Mouse (Mus musculus): Measurements from ENCODE around the gene Atp8a1. TPM values are rescaled to one million over a fixed set of nuclear protein-coding genes. Genes with fewer than 3 reads are reported as not detected.
"Not testable (repeated sequence)": the region's sequence is repeated elsewhere in the genome, so short reads cannot be mapped to it uniquely, and the experiment has no call there.

Gene Atp8a1
- polyA plus RNA-seq, 1 experiment from 2014 or later = 8.1 TPM

DNA sequence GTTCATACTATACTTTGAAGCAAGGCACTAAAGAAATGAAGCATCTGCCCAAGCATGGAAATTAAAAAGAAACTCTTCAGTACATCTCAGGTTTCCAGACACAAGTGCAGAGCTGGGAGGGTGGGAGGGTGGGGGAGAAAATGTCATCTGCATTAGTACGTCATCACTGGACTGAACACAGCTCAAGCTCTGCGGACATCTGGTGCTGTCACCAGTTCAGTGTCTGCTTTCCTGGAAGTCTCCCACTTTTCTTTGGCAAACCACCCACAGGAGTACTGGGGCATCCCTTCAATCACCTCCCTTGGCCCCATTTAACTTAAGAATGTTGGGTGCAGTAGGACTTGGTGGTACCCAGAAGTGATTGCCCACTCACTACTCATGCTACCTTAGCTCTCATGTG lies 22.6 kb downstream of the Atp8a1 start:
- Histone ChIP-seq H3K9ac (no peak overlapping the region), H3K36me3 (no peaks in the 10 kb centered on the region), H3K4me2 (replicated peaks) (no peak overlapping the region), H3K4me1 (no peaks in the 10 kb centered on the region), H3K27me3 (no peaks in the 10 kb centered on the region), H3K4me3 (replicated peaks) (no peak overlapping the region), H3K9me3 (replicated peaks) (no peaks in the 10 kb centered on the region), H3K27ac (replicated peaks) (no peak overlapping the region)
- 67% methylated on average over 2 of the region's 2 CpGs for WGBS
- ATAC-seq (ENCODE audit: insufficient number of reproducible peaks, low FRiP score, low TSS enrichment, low read depth) = no peak

DNA sequence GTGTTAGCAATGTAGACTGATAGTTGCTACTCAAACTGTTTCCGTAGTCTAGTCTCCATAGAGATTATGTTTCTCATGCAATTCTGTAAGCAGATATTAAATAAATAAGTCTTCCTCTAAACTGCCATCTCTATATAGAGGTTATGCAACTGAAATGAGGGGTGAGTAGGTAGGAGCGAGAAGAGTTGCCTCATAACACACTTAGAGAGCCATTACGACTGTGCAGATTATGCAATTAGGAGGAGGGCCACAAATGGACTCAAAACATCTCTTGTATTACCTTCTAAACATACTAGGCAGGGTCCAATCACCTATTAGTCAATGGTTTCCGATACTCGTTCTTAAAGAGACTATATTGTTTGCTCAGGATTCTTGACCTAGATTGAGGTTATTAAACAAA lies 23.5 kb downstream of the Atp8a1 start:
- Histone ChIP-seq H3K4me3 (replicated peaks) (no peak overlapping the region), H3K4me1 (no peaks in the 10 kb centered on the region), H3K9me3 (replicated peaks) (no peaks in the 10 kb centered on the region), H3K4me2 (replicated peaks) (no peak overlapping the region), H3K36me3 (no peaks in the 10 kb centered on the region), H3K27me3 (no peaks in the 10 kb centered on the region), H3K27ac (replicated peaks) (no peak overlapping the region), H3K9ac (no peak overlapping the region)
- ATAC-seq (ENCODE audit: insufficient number of reproducible peaks, low FRiP score, low TSS enrichment, low read depth) = no peak
- 80% methylated on average over 5 of the region's 5 CpGs for WGBS

DNA sequence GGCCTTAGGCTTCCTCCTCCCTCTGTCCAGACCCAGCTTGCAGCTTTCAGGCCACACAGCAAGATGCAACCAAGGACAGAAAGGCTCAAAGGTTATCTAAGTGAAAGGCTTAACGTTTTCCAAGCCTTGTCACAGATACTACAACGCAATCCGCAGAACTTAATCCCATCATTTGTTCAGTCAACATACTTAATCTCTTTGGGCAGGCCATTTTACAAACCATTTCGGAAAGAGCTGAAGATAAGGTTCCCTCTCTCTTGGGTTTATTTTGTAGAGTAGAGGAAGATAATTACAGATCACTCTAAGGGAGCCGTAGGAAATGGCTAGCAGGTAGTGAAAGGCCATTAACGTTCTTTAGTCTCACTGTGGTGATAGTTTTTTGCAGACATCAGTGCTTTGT lies 24.6 kb downstream of the Atp8a1 start:
- WGBS = 61% methylated on average over 6 of the region's 6 CpGs
- H3K9me3 ChIP-seq (replicated peaks) = no peaks in the 10 kb centered on the region
- no peak overlapping the region for H3K9ac ChIP-seq
- H3K4me1 ChIP-seq = no peaks in the 10 kb centered on the region
- H3K4me3 ChIP-seq (replicated peaks) = no peak overlapping the region
- no peak overlapping the region for H3K27ac ChIP-seq (replicated peaks)
- no peaks in the 10 kb centered on the region for H3K36me3 ChIP-seq
- no peak overlapping the region for H3K4me2 ChIP-seq (replicated peaks)
- no peak for ATAC-seq (ENCODE audit: insufficient number of reproducible peaks, low FRiP score, low TSS enrichment, low read depth)
- no peaks in the 10 kb centered on the region for H3K27me3 ChIP-seq

DNA sequence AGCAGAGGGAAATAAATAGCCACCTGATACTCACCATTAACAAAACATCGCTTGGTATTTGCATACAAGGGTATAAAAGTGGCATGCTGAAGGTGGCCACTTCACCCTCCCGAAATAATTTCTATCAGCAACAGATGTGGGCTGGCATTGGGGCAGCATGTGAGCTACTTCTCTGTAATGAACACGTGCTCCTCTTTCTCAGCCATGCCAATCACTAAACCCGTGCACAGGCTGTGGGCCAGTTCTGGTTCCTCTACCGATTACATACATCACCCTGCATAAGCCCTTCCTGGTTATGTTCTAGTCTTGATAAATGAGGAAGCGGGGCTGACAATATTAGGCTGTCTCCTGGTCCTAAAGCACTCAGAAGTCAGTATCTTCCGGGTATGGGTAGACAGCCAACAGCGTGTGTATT lies 25.2 kb downstream of the Atp8a1 start:
- H3K36me3 ChIP-seq = no peaks in the 10 kb centered on the region
- no peak overlapping the region for H3K4me3 ChIP-seq (replicated peaks)
- H3K27me3 ChIP-seq = no peaks in the 10 kb centered on the region
- H3K9me3 ChIP-seq (replicated peaks) = no peaks in the 10 kb centered on the region
- H3K27ac ChIP-seq (replicated peaks) = no peak overlapping the region
- no peak overlapping the region for H3K4me2 ChIP-seq (replicated peaks)
- H3K9ac ChIP-seq = no peak overlapping the region
- no peaks in the 10 kb centered on the region for H3K4me1 ChIP-seq
- WGBS = 76% methylated on average over 8 of the region's 8 CpGs
- ATAC-seq (ENCODE audit: insufficient number of reproducible peaks, low FRiP score, low TSS enrichment, low read depth) = no peak

DNA sequence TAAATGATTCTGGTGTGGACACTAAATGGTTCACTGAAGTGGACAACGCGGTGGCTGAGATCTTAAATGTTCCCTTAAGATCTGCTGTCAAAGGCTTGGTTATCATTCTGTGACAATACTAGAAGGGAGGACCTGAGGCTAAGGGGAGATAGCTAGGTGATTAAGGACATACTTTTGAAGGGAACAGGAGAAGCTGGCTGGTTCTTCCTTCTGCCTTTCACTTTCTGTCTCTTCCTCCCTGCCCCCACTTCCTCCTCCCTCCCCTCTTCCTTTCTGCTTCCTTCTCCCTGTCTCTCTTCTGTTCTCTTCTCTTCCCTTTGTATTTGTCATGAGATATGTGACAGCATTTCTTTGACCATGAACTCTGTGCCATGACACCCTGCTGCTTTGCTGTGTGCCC lies 26.0 kb downstream of the Atp8a1 start:
- Histone ChIP-seq H3K27me3 (no peaks in the 10 kb centered on the region), H3K27ac (replicated peaks) (no peak overlapping the region), H3K9ac (no peak overlapping the region), H3K36me3 (no peaks in the 10 kb centered on the region), H3K4me1 (no peaks in the 10 kb centered on the region), H3K4me2 (replicated peaks) (no peak overlapping the region), H3K4me3 (replicated peaks) (no peak overlapping the region), H3K9me3 (replicated peaks) (no peaks in the 10 kb centered on the region)
- no peak for ATAC-seq (ENCODE audit: insufficient number of reproducible peaks, low FRiP score, low TSS enrichment, low read depth)
- 94% methylated on average over 2 of the region's 2 CpGs for WGBS

DNA sequence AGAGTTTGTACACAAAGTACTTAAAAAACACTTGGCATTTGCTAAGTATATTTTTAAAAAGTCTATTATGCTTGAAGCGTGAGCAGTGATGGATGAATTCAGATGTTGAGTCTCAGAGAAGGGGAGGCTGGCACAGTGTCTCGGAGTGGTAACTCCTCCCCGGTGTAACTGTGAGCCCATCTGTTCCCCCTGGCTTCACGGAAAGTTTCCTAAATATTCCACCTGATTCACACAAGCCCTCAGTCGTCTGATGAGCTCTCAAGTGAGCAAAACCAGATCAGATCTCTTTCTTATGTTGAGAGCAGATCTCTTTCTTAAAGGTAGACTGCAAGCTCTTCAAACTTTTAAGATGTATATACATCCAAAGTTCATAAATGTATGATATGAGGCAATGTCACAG lies 27.8 kb downstream of the Atp8a1 start:
- no peak for ATAC-seq (ENCODE audit: insufficient number of reproducible peaks, low FRiP score, low TSS enrichment, low read depth)
- Histone ChIP-seq H3K9ac (no peak overlapping the region), H3K27me3 (no peaks in the 10 kb centered on the region), H3K4me2 (replicated peaks) (no peak overlapping the region), H3K36me3 (no peaks in the 10 kb centered on the region), H3K9me3 (replicated peaks) (no peaks in the 10 kb centered on the region), H3K27ac (replicated peaks) (no peak overlapping the region), H3K4me3 (replicated peaks) (no peak overlapping the region), H3K4me1 (no peaks in the 10 kb centered on the region)
- 67% methylated on average over 5 of the region's 5 CpGs for WGBS

DNA sequence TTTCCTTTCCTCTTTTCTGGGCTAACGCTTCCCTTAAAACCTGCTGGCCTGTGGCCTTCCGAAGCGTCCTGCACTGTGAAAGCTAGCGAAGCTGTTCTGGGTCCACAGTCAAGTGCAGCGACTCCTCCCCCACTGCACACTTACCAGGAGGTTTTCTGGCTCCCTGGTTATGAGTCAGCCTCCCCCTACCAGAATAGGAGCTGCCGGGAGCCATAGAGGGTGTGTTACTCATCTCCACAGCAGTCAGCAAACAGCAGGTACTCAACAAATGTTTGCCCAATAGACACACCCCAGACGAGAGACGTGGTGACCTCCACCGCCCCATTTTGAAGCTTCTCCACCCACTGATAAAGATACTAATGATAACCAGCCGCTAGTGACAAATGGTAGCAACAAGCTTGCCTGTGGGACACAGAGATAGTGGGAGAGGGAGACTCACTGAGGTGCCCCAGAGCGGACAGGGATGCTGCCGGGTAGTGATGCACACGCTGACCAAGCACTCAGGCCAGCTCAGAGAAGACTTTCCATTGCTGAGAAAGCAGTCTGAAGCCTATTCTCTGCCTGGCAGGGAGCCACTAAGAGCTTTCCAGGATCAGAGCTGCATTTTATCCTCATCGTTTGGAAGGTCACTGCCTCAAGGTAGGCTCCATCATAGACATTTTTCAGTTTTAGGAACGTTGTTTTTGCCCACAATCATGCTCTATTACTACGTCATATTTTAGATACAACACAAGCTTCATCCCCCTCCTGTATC lies 31.5 kb downstream of the Atp8a1 start:
- H3K27ac ChIP-seq (replicated peaks) = no peak overlapping the region
- no peak overlapping the region for H3K9ac ChIP-seq
- no peaks in the 10 kb centered on the region for H3K27me3 ChIP-seq
- H3K9me3 ChIP-seq (replicated peaks) = no peaks in the 10 kb centered on the region
- H3K36me3 ChIP-seq = no peaks in the 10 kb centered on the region
- no peak for ATAC-seq (ENCODE audit: insufficient number of reproducible peaks, low FRiP score, low TSS enrichment, low read depth)
- H3K4me3 ChIP-seq (replicated peaks) = no peak overlapping the region
- WGBS = 52% methylated on average over 16 of the region's 16 CpGs
- no peaks in the 10 kb centered on the region for H3K4me1 ChIP-seq
- H3K4me2 ChIP-seq (replicated peaks) = no peak overlapping the region

DNA sequence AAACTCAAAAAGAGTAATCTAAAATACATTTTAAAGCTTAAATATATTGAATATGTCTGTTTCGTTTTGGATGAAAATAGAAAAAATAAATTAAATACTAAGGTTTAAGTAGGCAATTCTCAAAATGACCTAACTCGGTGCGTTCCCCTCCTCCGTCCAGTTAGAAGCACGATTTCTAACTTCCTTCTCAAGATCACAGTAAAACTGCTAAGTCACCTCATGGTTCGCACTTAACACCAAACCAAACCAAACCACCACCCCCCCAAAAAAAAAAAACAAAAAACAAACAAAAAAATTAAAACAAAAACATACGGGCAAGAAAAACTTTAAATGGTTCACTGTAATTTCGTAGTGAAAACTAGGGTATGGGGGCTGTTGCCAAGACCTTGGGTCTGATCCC lies 32.2 kb downstream of the Atp8a1 start:
- H3K9ac ChIP-seq; H3K4me1 ChIP-seq; H3K4me3 ChIP-seq (replicated peaks); H3K27ac ChIP-seq (replicated peaks); ATAC-seq (ENCODE audit: insufficient number of reproducible peaks, low FRiP score, low TSS enrichment, low read depth); H3K36me3 ChIP-seq; H3K27me3 ChIP-seq; H3K9me3 ChIP-seq (replicated peaks); H3K4me2 ChIP-seq (replicated peaks): not testable (repeated sequence)
- 76% methylated on average over 8 of the region's 8 CpGs for WGBS

DNA sequence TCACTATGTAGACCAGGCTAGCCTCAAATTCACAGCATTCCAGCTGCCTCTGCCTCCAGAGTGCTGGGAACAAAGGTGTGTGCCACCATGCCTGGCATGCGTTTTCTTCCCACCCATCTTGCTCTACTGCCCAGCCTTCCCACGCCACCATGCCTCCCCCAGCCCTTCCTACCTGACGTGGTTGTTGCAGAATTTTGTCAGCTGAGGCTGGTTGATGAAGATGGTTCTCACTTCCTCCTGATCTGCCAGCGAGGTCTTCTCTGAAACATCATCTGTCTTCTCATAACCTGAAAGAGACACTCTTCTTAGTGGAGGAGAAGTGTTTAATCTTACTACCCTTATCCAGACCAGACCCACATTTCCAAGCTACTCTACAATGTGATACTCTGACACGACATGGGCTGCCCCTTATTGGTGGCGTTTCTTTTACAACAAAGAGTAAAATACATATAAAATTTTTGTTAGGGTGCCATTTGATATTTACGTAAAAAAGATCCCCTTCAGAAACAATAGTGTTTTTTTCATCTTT lies 32.7 kb downstream of the Atp8a1 start:
- no peak for ATAC-seq (ENCODE audit: insufficient number of reproducible peaks, low FRiP score, low TSS enrichment, low read depth)
- no peaks in the 10 kb centered on the region for H3K9me3 ChIP-seq (replicated peaks)
- H3K27ac ChIP-seq (replicated peaks) = no peak overlapping the region
- no peak overlapping the region for H3K4me3 ChIP-seq (replicated peaks)
- H3K27me3 ChIP-seq = no peaks in the 10 kb centered on the region
- no peak overlapping the region for H3K4me2 ChIP-seq (replicated peaks)
- no peaks in the 10 kb centered on the region for H3K36me3 ChIP-seq
- WGBS = 81% methylated on average over 7 of the region's 7 CpGs
- no peaks in the 10 kb centered on the region for H3K4me1 ChIP-seq
- no peak overlapping the region for H3K9ac ChIP-seq

DNA sequence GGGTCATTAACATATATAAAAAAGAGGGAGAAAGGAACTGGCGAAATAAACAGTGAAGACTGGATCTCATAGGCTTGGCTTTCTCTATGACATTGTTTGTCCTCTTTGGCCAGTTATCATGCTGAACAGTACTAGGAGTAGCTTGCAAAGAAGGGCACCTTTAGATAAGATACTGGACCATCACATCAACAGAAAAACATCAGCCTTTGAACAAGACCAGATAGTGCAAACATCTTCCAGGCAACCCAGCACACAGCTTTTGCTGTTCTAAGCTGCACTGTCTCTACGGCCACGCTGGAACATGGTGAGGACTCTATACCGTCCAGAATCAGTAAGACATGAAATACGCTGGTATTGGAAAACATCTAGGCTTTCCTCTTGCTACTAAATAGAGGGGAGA lies 33.9 kb downstream of the Atp8a1 start:
- Histone ChIP-seq H3K4me2 (replicated peaks) (no peak overlapping the region), H3K36me3 (no peaks in the 10 kb centered on the region), H3K9me3 (replicated peaks) (no peaks in the 10 kb centered on the region), H3K27me3 (no peaks in the 10 kb centered on the region), H3K4me3 (replicated peaks) (no peak overlapping the region), H3K4me1 (no peaks in the 10 kb centered on the region), H3K27ac (replicated peaks) (no peak overlapping the region), H3K9ac (no peak overlapping the region)
- no peak for ATAC-seq (ENCODE audit: insufficient number of reproducible peaks, low FRiP score, low TSS enrichment, low read depth)
- 92% methylated on average over 5 of the region's 5 CpGs for WGBS

DNA sequence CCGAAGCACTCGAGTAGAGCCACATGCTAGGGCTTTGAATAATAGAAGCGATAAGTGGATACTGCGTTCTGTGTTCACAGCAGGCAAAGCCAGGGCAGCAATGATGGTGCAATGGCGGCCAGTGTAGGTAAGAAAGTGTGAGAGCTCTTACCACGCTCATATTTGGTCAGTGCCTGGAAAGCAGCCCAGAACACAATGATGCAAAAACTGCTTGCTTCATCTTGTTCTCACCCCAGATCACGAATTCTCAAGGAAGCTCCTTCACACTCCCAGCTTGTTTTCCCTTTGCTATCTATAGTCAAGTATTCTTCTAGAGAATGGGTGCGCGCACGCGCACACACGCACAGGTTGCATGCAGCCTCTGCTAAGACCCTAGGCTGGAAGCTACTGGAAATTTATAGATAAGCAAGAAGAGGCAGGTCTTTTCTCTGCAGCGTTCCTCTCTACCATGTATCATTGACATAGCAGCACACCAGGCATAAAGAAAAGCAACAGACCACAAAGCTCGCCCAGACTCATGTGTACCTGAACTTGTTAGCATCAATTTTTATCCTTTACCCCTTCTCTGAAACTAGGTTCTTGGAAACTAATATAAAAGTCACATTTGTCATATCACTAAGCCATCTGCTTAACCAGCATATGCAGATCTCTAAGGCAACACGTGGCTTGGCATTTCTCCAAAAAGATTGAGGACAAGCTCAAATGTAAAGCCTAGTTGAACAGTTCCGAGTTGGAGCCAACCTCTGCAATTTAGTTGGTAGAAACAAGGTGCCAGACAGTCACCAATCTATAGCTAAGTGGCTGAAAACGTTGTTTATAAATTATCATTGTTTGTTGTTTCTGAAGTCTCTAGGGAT lies 44.8 kb downstream of the Atp8a1 start:
- Histone ChIP-seq H3K27ac (replicated peaks) (no peak overlapping the region), H3K4me3 (replicated peaks) (no peak overlapping the region), H3K9me3 (replicated peaks) (no peaks in the 10 kb centered on the region), H3K4me1 (0 out of 2 replicates have a peak, but pooled peaks cover 1% of the 10 kb centered on the region), H3K36me3 (no peaks in the 10 kb centered on the region), H3K27me3 (no peaks in the 10 kb centered on the region), H3K4me2 (replicated peaks) (no peak overlapping the region), H3K9ac (no peak overlapping the region)
- no peak for ATAC-seq (ENCODE audit: insufficient number of reproducible peaks, low FRiP score, low TSS enrichment, low read depth)
- 80% methylated on average over 17 of the region's 17 CpGs for WGBS
